Mouse (Mus musculus): ENCODE measurements around the gene Gm21317. TPM values are rescaled to one million over a fixed set of nuclear protein-coding genes. Genes with fewer than 3 reads are reported as not detected.
"Not testable (repeated sequence)": the region's sequence is repeated elsewhere in the genome, so short reads cannot be mapped to it uniquely, and the experiment has no call there.

The Gm21317 gene
- not detected in 2 replicates for polyA plus RNA-seq (2012; rRNA removed)

DNA sequence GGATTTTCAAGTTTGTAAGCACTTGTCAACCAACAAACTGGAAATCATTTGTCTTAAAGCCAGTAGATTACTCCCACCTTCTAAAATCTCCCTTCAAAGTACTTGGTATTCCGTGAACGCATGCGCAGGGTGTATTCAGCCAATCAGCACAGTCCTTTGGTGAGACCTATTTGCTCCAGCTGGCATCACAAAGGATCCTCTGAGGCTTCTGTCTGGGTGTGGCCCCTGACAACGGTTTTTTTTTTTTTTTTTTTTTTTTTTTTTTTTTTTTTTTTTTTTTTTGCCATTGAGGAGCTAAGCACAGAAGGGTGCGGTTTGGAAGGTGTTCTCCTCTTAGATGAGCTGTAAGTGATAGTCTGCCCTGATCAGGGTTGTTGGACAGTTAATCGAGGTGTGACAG lies at the start of gene Gm21317:
Gm21317 (plus strand) TSS at position 301 of the 400 bp plus-strand sequence.
- not testable (repeated sequence) for DNase-seq; H3K27me3 ChIP-seq (ENCODE audit: control insufficient read depth, insufficient read depth, low read length); H3K27ac ChIP-seq (ENCODE audit: insufficient read depth, low read length); H3K4me3 ChIP-seq (replicated peaks; ENCODE audit: insufficient read depth, low read depth, low read length); H3K4me1 ChIP-seq (ENCODE audit: control insufficient read depth, insufficient read depth, low read length)
- no CpG with 5 or more reads among the region's 6 CpGs for WGBS
